Mouse (Mus musculus) thymus, adult 2 months (tissue): ENCODE data around the gene Sdsl.

Source experiments
- CTCF ChIP-seq: fragments of 200-500 bp; IDR thresholded peaks from 2 replicates; pipeline ENCODE4 v1.5.1; 2012; ENCODE audit warnings: mild to moderate bottlenecking, control low read depth, low read length, moderate library complexity, borderline replicate concordance; ENCODE audit not compliant: control insufficient read depth, poor library complexity, insufficient read depth; ENCODE audit errors: extremely low read depth
- POLR2A ChIP-seq: fragments of 200-500 bp; IDR thresholded peaks from 2 replicates; pipeline ENCODE4 v1.6.1; 2012; ENCODE audit warnings: mild to moderate bottlenecking, low read length, control low read depth, moderate library complexity; ENCODE audit not compliant: control insufficient read depth, poor library complexity, insufficient read depth; ENCODE audit errors: extremely low read depth

GRCm38 (mm10) chr5:120435731-120436501, 36.7 kb downstream of the Sdsl start:
- no peak for TF ChIP-seq POLR2A
- TF ChIP-seq CTCF: no peak
